Comparison of ENCODE assay signal across 1 mouse cellular context in the genomic region with DNA sequence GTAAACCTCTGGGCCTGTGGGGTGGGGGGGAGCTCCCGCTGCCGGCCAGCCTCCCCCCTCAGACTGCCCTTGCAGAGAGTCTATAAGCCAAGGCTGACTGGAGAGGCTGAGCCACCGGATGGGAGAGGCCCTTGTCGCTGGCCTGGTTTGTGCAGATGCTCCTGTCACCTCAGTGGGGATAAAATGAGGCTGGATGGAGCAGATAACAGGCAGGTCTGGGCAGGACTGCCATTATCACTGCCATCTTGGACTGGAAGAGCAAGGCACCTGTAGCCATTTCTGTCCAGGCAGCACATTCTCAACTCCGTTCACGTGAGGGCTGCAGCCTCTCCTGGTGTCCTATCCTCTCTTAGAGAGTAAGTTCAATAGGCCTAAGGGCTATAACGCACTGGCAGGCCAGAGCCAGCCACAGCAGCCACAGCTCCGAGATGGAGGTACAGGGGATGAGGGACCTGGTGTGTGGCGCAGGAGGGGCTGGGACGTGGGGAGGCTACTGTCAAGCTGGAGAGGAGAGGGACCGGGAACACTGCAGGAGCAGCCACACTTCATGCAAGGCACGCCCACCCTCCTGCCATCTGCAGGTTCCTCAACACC.
TF ChIP-seq lines count a peak whose summit lies in the region.

No protein-coding gene starts in this region.

TF ChIP-seq in MEL, 35 proteins besides CTCF, POLR2A, EP300 and RAD21:
- no peak for TF ChIP-seq ZKSCAN1 (IDR thresholded peaks at IDR 0.05; ENCODE audit: low read depth, low read length)
- no peak; the same call in 1 of the 2 replicates for TF ChIP-seq NELFE (IDR thresholded peaks at IDR 0.05; ENCODE audit: low read depth, low read length)
- TF ChIP-seq MXI1 (IDR thresholded peaks at IDR 0.05; ENCODE audit: low read depth, low read length), result no peak
- no peak for TF ChIP-seq KAT2A (conservative IDR thresholded peaks at IDR 0.05; ENCODE audit: low read depth, low read length)
- no peak for TF ChIP-seq SIN3A (IDR thresholded peaks at IDR 0.05; ENCODE audit: low read length)
- peak; percentile 30 for TF ChIP-seq TAL1 (IDR thresholded peaks at IDR 0.05; ENCODE audit: low read length)
- no peak for TF ChIP-seq ZC3H11A (IDR thresholded peaks at IDR 0.05; ENCODE audit: low read depth, low read length)
- TF ChIP-seq POLR2AphosphoS2 (IDR thresholded peaks at IDR 0.05; ENCODE audit: low read length), result peak; percentile 42; the same call in 1 of the 2 replicates
- TF ChIP-seq MEF2A (IDR thresholded peaks at IDR 0.05; ENCODE audit: extremely low read depth, insufficient replicate concordance, low read depth, low read length, poor library complexity, severe bottlenecking), result no peak
- TF ChIP-seq POLR2AphosphoS5 (IDR thresholded peaks at IDR 0.05; ENCODE audit: borderline replicate concordance, low read depth, low read length), result no peak
- TF ChIP-seq ZNF384 (IDR thresholded peaks at IDR 0.05; ENCODE audit: low read depth, low read length), result no peak
- no peak for TF ChIP-seq USF2 (IDR thresholded peaks at IDR 0.05; ENCODE audit: borderline replicate concordance in 1 of 2, insufficient read depth in 1 of 2, low read depth in 1 of 2, low read length in 2 of 2)
- no peak for TF ChIP-seq CHD1 (IDR thresholded peaks at IDR 0.05; ENCODE audit: low read depth, low read length)
- no peak for TF ChIP-seq HCFC1 (IDR thresholded peaks at IDR 0.05; ENCODE audit: low read depth, low read length)
- TF ChIP-seq CHD2 (IDR thresholded peaks at IDR 0.05; ENCODE audit: low read length), result no peak
- no peak for TF ChIP-seq ELF1 (IDR thresholded peaks at IDR 0.05; ENCODE audit: low read depth, low read length)
- peak; percentile 61; the same call in 1 of the 2 replicates for TF ChIP-seq TCF12 (IDR thresholded peaks at IDR 0.05; ENCODE audit: low read depth, low read length)
- no peak for TF ChIP-seq MAFK (IDR thresholded peaks at IDR 0.05; ENCODE audit: borderline replicate concordance, low read depth, low read length)
- TF ChIP-seq NRF1 (IDR thresholded peaks at IDR 0.05; ENCODE audit: insufficient read depth, low read depth, low read length, poor library complexity, severe bottlenecking), result no peak
- TF ChIP-seq SMC3 (IDR thresholded peaks at IDR 0.05; ENCODE audit: low read depth, low read length), result no peak
- no peak for TF ChIP-seq MYB (IDR thresholded peaks at IDR 0.05; ENCODE audit: low read depth, low read length)
- no peak for TF ChIP-seq TBP (IDR thresholded peaks at IDR 0.05; ENCODE audit: low read depth, low read length)
- TF ChIP-seq MAZ (IDR thresholded peaks at IDR 0.05; ENCODE audit: low read depth, low read length), result no peak
- TF ChIP-seq USF1 (IDR thresholded peaks at IDR 0.05; ENCODE audit: low read depth, low read length), result no peak
- TF ChIP-seq GABPA (IDR thresholded peaks at IDR 0.05; ENCODE audit: low read depth, low read length), result no peak
- TF ChIP-seq JUND (IDR thresholded peaks at IDR 0.05; ENCODE audit: low read depth, low read length), result no peak
- TF ChIP-seq ZMIZ1 (IDR thresholded peaks at IDR 0.05; ENCODE audit: low read depth, low read length), result no peak
- TF ChIP-seq GATA1 (IDR thresholded peaks at IDR 0.05; ENCODE audit: low read depth, low read length), result peak; percentile 47; the same call in 1 of the 2 replicates
- TF ChIP-seq MYC (IDR thresholded peaks at IDR 0.05; ENCODE audit: low read depth, low read length), result no peak
- TF ChIP-seq E2F4 (IDR thresholded peaks at IDR 0.05; ENCODE audit: borderline replicate concordance, low read depth, low read length), result no peak
- no peak for TF ChIP-seq RCOR1 (IDR thresholded peaks at IDR 0.05; ENCODE audit: low read depth, low read length)
- 0 out of 2 replicates have a peak, but pooled peaks have one; percentile 1 for TF ChIP-seq BHLHE40 (IDR thresholded peaks at IDR 0.05; ENCODE audit: borderline replicate concordance, low read depth, low read length)
- no peak for TF ChIP-seq UBTF (IDR thresholded peaks at IDR 0.05; ENCODE audit: borderline replicate concordance, insufficient read depth, low read depth, low read length)
